Mouse (Mus musculus) liver, adult 2 months (tissue): ENCODE data around the gene Unc5c.

Experiments used
- CTCF ChIP-seq: fragments of 200-500 bp; IDR thresholded peaks from 2 replicates; pipeline ENCODE4 v1.5.1; 2011; ENCODE audit warnings: low read depth, low read length, control low read depth
- POLR2A ChIP-seq: fragments of 200-500 bp; IDR thresholded peaks from 2 replicates; pipeline ENCODE4 v1.6.1; 2011; ENCODE audit warnings: low read length, control low read depth; ENCODE audit not compliant: insufficient read depth; ENCODE audit errors: extremely low read depth

- TF ChIP-seq CTCF (no peak), POLR2A (no peak)
These were observed 225.7 kb downstream of the Unc5c start for GRCm38 (mm10) chr3:141690676-141691075.
